ENCODE assay signal across 27 mouse cellular contexts in genomic region chr13:117230371-117231110, GRCm38 (mm10). TPM values are rescaled to one million over a fixed set of nuclear protein-coding genes. Genes with fewer than 3 reads are reported as not detected.
DNase-seq lines count a peak whose midpoint lies in the region; ATAC-seq lines count a peak whose summit lies in the region.
"Had no signal": no experiment of that assay in that cellular context is flagged by ENCODE, and none has a peak within 500 bp of the region (broad histone marks: within the 10 kb centered on the region; RNA-seq: fewer than 3 reads in every experiment).

No protein-coding gene starts in this region.

- 0 out of 2 replicates have a peak, but pooled peaks have one; percentile 24 for ATAC-seq in embryonic facial prominence, embryonic 13.5 days (ENCODE audit: insufficient number of reproducible peaks, insufficient read depth, low FRiP score, low TSS enrichment, low read depth)
- ATAC-seq in granulocyte monocyte progenitor cell, adult 5-6 weeks (replicated peaks; ENCODE audit: poor library complexity, severe bottlenecking): 0 out of 2 replicates have a peak, but pooled peaks have one; percentile 11
- ATAC-seq: activated CD4-positive, CD25-positive, alpha-beta regulatory T cell, adult 4 months; inflammation-experienced regulatory T-cells, adult 6 months; liver, postnatal 0 days had no signal

- H3K4me2 ChIP-seq in embryonic facial prominence, embryonic 13.5 days: no peak overlapping the region
- H3K4me2 ChIP-seq: midbrain, embryonic 12.5 days; neural tube, embryonic 12.5 days; stomach, embryonic 15.5 days had no signal

- H3K9ac ChIP-seq in embryonic facial prominence, embryonic 13.5 days: no peak overlapping the region
- H3K9ac ChIP-seq: liver, postnatal 0 days; midbrain, embryonic 12.5 days; neural tube, embryonic 12.5 days; stomach, embryonic 15.5 days had no signal

- H3K4me1 ChIP-seq in embryonic facial prominence, embryonic 13.5 days: peaks cover 8% of the 10 kb centered on the region
- H3K4me1 ChIP-seq in embryonic facial prominence, embryonic 10.5 days: peaks cover 18% of the 10 kb centered on the region

- H3K27me3 ChIP-seq in embryonic facial prominence, embryonic 13.5 days: no peaks in the 10 kb centered on the region
- no peaks in the 10 kb centered on the region for H3K27me3 ChIP-seq in embryonic facial prominence, embryonic 10.5 days (replicated peaks; ENCODE audit: low read depth, poor library complexity, severe bottlenecking)
- H3K27me3 ChIP-seq: midbrain, embryonic 12.5 days; neural tube, embryonic 12.5 days; stomach, embryonic 15.5 days had no signal

- 64% methylated on average over 6 of the region's 6 CpGs for WGBS in embryonic facial prominence, embryonic 13.5 days
- WGBS in embryonic facial prominence, embryonic 10.5 days: 87% methylated on average over 6 of the region's 6 CpGs

- no peaks in the 10 kb centered on the region for H3K9me3 ChIP-seq in embryonic facial prominence, embryonic 13.5 days
- no peaks in the 10 kb centered on the region for H3K9me3 ChIP-seq in embryonic facial prominence, embryonic 10.5 days
- H3K9me3 ChIP-seq: limb, embryonic 10.5 days; midbrain, embryonic 12.5 days; neural tube, embryonic 12.5 days; stomach, embryonic 15.5 days had no signal

- no peak overlapping the region for H3K4me3 ChIP-seq in embryonic facial prominence, embryonic 13.5 days
- no peak overlapping the region for H3K4me3 ChIP-seq in embryonic facial prominence, embryonic 10.5 days
- H3K4me3 ChIP-seq: layer of hippocampus, adult 2 months; limb, embryonic 10.5 days; midbrain, embryonic 12.5 days; neural tube, embryonic 12.5 days; stomach, embryonic 15.5 days had no signal

- no peaks in the 10 kb centered on the region for H3K36me3 ChIP-seq in embryonic facial prominence, embryonic 13.5 days
- no peaks in the 10 kb centered on the region; the same call in 1 of the 2 replicates for H3K36me3 ChIP-seq in embryonic facial prominence, embryonic 10.5 days (replicated peaks)
- H3K36me3 ChIP-seq: midbrain, embryonic 12.5 days; neural tube, embryonic 12.5 days; stomach, embryonic 15.5 days had no signal

- no peak for DNase-seq in embryonic facial prominence, embryonic 10.5 days (ENCODE audit: low spot score)
- peak; percentile 92 for DNase-seq in NIH3T3 (ENCODE audit: low read depth)
- DNase-seq in adrenal gland, postnatal 36 days: peak; percentile 28 to 65
- DNase-seq in cerebellum, postnatal 14 days: no peak
- no peak for DNase-seq in spleen, postnatal 36 days (ENCODE audit: low spot score in 2 of 2)
- no peak for DNase-seq in frontal cortex, adult 2 months (ENCODE audit: extremely low spot score in 1 of 2, low spot score in 1 of 2)
- DNase-seq: B cell, adult 2 months; cerebellum, adult 11-12 months; gastrocnemius, postnatal 10 days; kidney, adult 8-10 months; kidney, postnatal 14 days; liver, postnatal 0 days; lung, postnatal 10 days; thymus, adult 18-20 months had no signal

- no peak overlapping the region for H3K27ac ChIP-seq in embryonic facial prominence, embryonic 13.5 days
- H3K27ac ChIP-seq in embryonic facial prominence, embryonic 10.5 days (replicated peaks): no peak overlapping the region
- H3K27ac ChIP-seq: layer of hippocampus, adult 2 months; midbrain, embryonic 12.5 days; neural tube, embryonic 12.5 days; stomach, embryonic 15.5 days had no signal

RNA-seq across cellular contexts. Expression of gene Gm17509, which starts 9.7 kb away (rescaled TPM):
- polyA plus RNA-seq in embryonic facial prominence, embryonic 13.5 days (2015; fragmentation: Nextera tagmentation; extraction: Ambion mirVana): 0.37 and 0.43 TPM in 2 replicates
- polyA plus RNA-seq in embryonic facial prominence, embryonic 10.5 days (2016; fragmentation: Nextera tagmentation; extraction: Ambion mirVana): 0.45 and 0.59 TPM in 2 replicates
- under 1 TPM in 1 of 2 experiments, not detected in 1; 0.16 TPM for total RNA-seq in adrenal gland, postnatal 36 days (2021)
- not detected in 2 replicates for total RNA-seq in granulocyte monocyte progenitor cell, adult 5-6 weeks (2014; fragmentation: Nextera tagmentation)
- total RNA-seq in granulocyte monocyte progenitor cell, adult 5-6 weeks (2017): 0.17 and 0.82 TPM in 2 replicates
- 1.2 TPM in 2 replicates for polyA plus RNA-seq in frontal cortex, adult 2 months (2012; rRNA removed)
- total RNA-seq: gastrocnemius, postnatal 10 days; heart, adult 8-10 months; monocyte, adult 5-6 weeks had no signal
- polyA plus RNA-seq: heart, postnatal 0 days; liver, adult 2 months; liver, postnatal 0 days; stomach, embryonic 15.5 days had no signal

RNA-seq across cellular contexts. Expression of gene Emb, which starts 22.2 kb away (rescaled TPM):
- 46.3 and 54.7 TPM in 2 replicates for polyA plus RNA-seq in embryonic facial prominence, embryonic 13.5 days (2015; fragmentation: Nextera tagmentation; extraction: Ambion mirVana)
- polyA plus RNA-seq in embryonic facial prominence, embryonic 10.5 days (2016; fragmentation: Nextera tagmentation; extraction: Ambion mirVana): 49.2 and 54.0 TPM in 2 replicates
- total RNA-seq in adrenal gland, postnatal 36 days (2021): 10 to 100 TPM; 16.9 to 84.2 TPM
- 367 and 442 TPM in 2 replicates for total RNA-seq in granulocyte monocyte progenitor cell, adult 5-6 weeks (2014; fragmentation: Nextera tagmentation)
- 642 and 682 TPM in 2 replicates for total RNA-seq in granulocyte monocyte progenitor cell, adult 5-6 weeks (2017)
- polyA plus RNA-seq in frontal cortex, adult 2 months (2012; rRNA removed): 12.2 and 12.9 TPM in 2 replicates

Comparison
In these comparisons a context has a peak if more than half of its experiments do, and no peak if none do; other contexts are left out.
1. DNase-seq: peak in NIH3T3 (single experiment) and adrenal gland, postnatal 36 days (2 of 2); none in embryonic facial prominence, embryonic 10.5 days (single experiment), cerebellum, postnatal 14 days (0 of 2), spleen, postnatal 36 days (0 of 2) and frontal cortex, adult 2 months (0 of 2).